Mouse (Mus musculus): ENCODE measurements at regions not wholly inside any gene's neighbourhood (a gene's known extent, or its start where the extent isn't known, plus 50 kb on each side); places are given as distances from the start of the nearest gene placed in this dataset.

GRCm38 (mm10) chr3:119976363-119976762, 192.1 kb upstream of the Ptbp2 start:
- in situ Hi-C loops (cut with MseI, MboI): no loop called here

GRCm38 (mm10) chr3:119958799-119959467, 174.7 kb upstream of the Ptbp2 start:
- in situ Hi-C loops (cut with MseI, MboI): no loop called here

- in situ Hi-C loops (cut with MseI, MboI): no loop called here
These were observed 173.3 kb upstream of the Ptbp2 start for GRCm38 (mm10) chr3:119957529-119957928.

GRCm38 (mm10) chr3:119955745-119956615, 171.7 kb upstream of the Ptbp2 start:
- in situ Hi-C loops (cut with MseI, MboI): no loop called here

- in situ Hi-C loops (cut with MseI, MboI): no loop called here
These were observed 166.5 kb upstream of the Ptbp2 start for GRCm38 (mm10) chr3:119950721-119951120.

GRCm38 (mm10) chr3:119950070-119950469, 165.8 kb upstream of the Ptbp2 start:
- in situ Hi-C loops (cut with MseI, MboI): no loop called here

- in situ Hi-C loops (cut with MseI, MboI): no loop called here
These were observed 165.4 kb upstream of the Ptbp2 start for GRCm38 (mm10) chr3:119949620-119950019.

- in situ Hi-C loops (cut with MseI, MboI): no loop called here
These were observed 164.8 kb upstream of the Ptbp2 start for GRCm38 (mm10) chr3:119949041-119949470.

GRCm38 (mm10) chr3:119947126-119947525, 162.9 kb upstream of the Ptbp2 start:
- in situ Hi-C loops (cut with MseI, MboI): no loop called here

- in situ Hi-C loops (cut with MseI, MboI): no loop called here
These were observed 159.8 kb upstream of the Ptbp2 start for GRCm38 (mm10) chr3:119944115-119944514.

GRCm38 (mm10) chr3:119939091-119939490, 154.8 kb upstream of the Ptbp2 start:
- in situ Hi-C loops (cut with MseI, MboI): no loop called here

GRCm38 (mm10) chr3:119938425-119938824, 154.2 kb upstream of the Ptbp2 start:
- in situ Hi-C loops (cut with MseI, MboI): no loop called here

- in situ Hi-C loops (cut with MseI, MboI): no loop called here
These were observed 152.3 kb upstream of the Ptbp2 start for GRCm38 (mm10) chr3:119936526-119936925.

GRCm38 (mm10) chr3:119933049-119933511, 148.8 kb upstream of the Ptbp2 start:
- in situ Hi-C loops (cut with MseI, MboI): no loop called here

- in situ Hi-C loops (cut with MseI, MboI): no loop called here
These were observed 144.0 kb upstream of the Ptbp2 start for GRCm38 (mm10) chr3:119928281-119928680.

GRCm38 (mm10) chr3:119919501-119920141, 135.4 kb upstream of the Ptbp2 start:
- in situ Hi-C loops (cut with MseI, MboI): no loop called here

- in situ Hi-C loops (cut with MseI, MboI): no loop called here
These were observed 132.0 kb upstream of the Ptbp2 start for GRCm38 (mm10) chr3:119915984-119916865.

GRCm38 (mm10) chr3:119911532-119911931, 127.3 kb upstream of the Ptbp2 start:
- in situ Hi-C loops (cut with MseI, MboI): no loop called here

- in situ Hi-C loops (cut with MseI, MboI): no loop called here
These were observed 120.0 kb upstream of the Ptbp2 start for GRCm38 (mm10) chr3:119904244-119904643.

GRCm38 (mm10) chr3:119895141-119895540, 110.9 kb upstream of the Ptbp2 start:
- in situ Hi-C loops (cut with MseI, MboI): no loop called here

- in situ Hi-C loops (cut with MseI, MboI): no loop called here
These were observed 109.8 kb upstream of the Ptbp2 start for GRCm38 (mm10) chr3:119894035-119894434.

Data from mouse trophoblast stem cell (cell line).